Mouse (Mus musculus) layer of hippocampus, postnatal 25 days (tissue): ENCODE measurements around the gene Gm438. TPM values are rescaled to one million over a fixed set of nuclear protein-coding genes. Genes with fewer than 3 reads are reported as not detected.
A peak's percentile ranks its signal among the peaks of the same experiment; 100 is the strongest.
"Not testable (repeated sequence)": the region's sequence is repeated elsewhere in the genome, so short reads cannot be mapped to it uniquely, and the experiment has no call there.

ENCODE experiments used
- DNase-seq, 2 experiments: peaks; one replicate each; pipeline ENCODE4 v3.0.0; 2022; ENCODE audit warnings: mixed read lengths in 2 of 2, low spot score in 1 of 2; ENCODE audit errors: extremely low spot score in 1 of 2
- total RNA-seq, 2 experiments: library from RNA; stranded (reverse); gene quantifications; 2 replicates each; pipeline ENCODE4 v1.2.3; 2021

Gm438 gene
- not detected for total RNA-seq

DNA sequence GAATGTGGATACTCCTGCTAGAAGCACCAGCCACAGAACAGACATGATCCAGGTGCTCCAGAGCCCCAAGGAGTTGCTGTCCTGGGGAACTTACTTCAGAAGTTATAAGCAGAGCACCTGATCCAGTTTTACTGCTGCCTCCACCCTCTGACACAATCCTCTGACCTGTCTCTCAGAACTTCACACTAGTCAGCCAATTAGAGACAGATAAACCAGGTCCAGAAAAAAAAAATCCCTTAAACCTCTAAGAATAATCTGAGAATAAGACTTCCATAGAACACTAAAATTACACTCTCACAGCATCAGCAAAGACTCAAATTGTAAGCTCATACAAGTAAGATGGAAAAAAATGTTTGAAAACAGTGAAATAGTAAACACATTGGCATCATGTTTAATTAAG, at the start of gene Gm438:
Gene Gm438 (minus strand): TSS at position 101 of the 400 bp plus-strand sequence.
- no peak for DNase-seq

DNA sequence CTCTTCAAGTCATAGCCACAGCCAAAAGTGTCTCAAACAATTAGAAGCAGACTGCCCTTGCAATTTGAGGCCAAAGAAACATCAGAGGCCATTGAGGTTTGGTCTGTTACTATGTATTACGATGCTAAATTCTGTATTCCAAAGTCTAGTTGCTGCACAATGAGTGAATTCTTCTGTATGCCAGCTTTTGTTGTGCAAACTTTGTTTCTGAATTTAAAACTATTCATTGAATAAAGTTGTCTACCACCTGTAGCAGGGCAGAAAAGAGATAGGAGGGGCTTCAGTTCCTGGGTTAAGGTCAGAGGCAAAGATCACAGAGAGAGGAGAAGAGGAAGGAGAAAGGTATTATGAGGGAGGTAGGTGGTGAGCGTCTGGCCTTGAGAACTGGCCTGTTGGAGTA, 38.3 kb upstream of the Gm438 start:
- DNase-seq = no peak

DNA sequence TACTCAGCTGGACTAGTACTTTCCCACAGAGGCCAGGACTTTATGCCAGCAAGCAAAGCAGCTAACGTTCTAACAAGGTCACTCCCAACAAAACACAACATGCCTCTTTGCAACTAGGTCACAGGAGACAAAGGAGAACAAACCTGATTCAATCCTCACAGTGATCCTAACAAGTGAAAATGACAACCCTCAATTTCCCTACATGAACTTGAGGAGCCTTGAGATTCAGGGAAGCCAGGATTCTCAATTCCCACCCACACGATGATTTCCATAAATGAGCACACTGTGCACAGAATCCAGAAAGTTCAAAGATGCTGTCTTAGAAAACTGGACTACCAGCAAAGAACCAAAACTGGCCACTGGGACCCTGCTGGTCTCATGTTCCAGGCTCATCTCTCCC, 37.6 kb upstream of the Gm438 start:
- DNase-seq = no peak

- DNase-seq = not testable (repeated sequence)
Observed at GRCm38 (mm10) chr4:144807135-144807534, 20.8 kb upstream of the Gm438 start.

- DNase-seq = no peak
Observed at GRCm38 (mm10) chr4:144803633-144804032, 17.2 kb upstream of the Gm438 start.

- no peak for DNase-seq
Observed at GRCm38 (mm10) chr4:144790141-144790540, 3.8 kb upstream of the Gm438 start.

- no peak for DNase-seq
Observed at GRCm38 (mm10) chr4:144782476-144783197, 3.7 kb downstream of the Gm438 start.

DNA sequence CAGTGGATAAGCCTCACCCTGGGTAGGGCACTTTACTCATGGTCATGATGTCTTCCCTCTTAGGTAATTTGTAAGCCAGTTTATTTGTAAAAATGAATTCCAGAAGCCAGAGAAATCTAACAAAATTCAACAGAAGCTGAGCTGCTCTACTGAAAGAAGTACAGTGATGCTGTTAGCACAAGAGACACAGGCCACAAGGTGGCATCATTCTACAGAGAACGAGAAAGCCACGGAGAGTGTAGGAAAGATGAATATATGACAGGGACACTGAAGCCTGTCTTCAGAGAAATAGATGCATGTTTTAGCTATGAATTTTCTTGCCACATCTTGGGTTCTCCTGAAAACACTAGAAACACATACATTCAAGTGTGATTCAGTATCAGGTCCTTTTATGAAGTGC, 20.7 kb downstream of the Gm438 start:
- peak; percentile 19 to 65 for DNase-seq

DNA sequence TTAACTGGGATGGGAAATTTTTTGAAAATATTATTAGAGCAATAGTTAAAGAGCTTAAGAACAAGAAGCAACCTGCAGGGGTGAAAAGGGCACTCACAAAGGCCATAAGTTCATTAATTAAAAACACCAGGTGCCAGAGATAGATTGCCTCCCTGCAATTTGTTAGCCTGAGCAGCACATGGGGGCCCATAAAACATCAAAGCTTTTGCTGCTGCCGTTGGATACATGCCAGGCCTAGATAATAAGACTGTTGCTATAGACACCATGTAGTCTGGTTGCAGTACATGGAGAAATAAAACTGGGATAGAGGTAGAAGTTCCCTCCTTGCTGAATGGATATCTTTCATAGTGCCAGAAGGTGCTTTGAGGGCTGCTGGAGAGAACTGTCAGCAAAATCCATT, 37.2 kb downstream of the Gm438 start:
- no peak for DNase-seq

Other genes starting within 250 kb of the Gm438 start
- not detected for gene Gm13124, start 221.4 kb downstream of the Gm438 start, total RNA-seq
- gene Aadacl4, start 172.9 kb downstream of the Gm438 start, total RNA-seq = not detected
- gene Gm436, start 100.2 kb downstream of the Gm438 start, total RNA-seq = not detected
- under 1 TPM in 1 of 2 experiments, not detected in 1; 0.34 TPM for gene Gm13178, start 65.2 kb downstream of the Gm438 start, total RNA-seq
- 10 to 100 TPM; 29.6 to 30.6 TPM for gene Dhrs3, start 106.2 kb upstream of the Gm438 start, total RNA-seq